Mouse (Mus musculus) thymus, adult 18-20 months (tissue): ENCODE data around the gene Gigyf2.
A peak's percentile ranks its signal among the peaks of the same experiment; 100 is the strongest.

Experiments
- DNase-seq, 2 experiments: peaks; one replicate each; pipeline ENCODE4 v3.0.0; 2022; ENCODE audit warnings: mixed read lengths in 2 of 2

Gene Gigyf2

GRCm38 (mm10) chr1:87321071-87321470, 5.7 kb upstream of the Gigyf2 start:
- DNase-seq = no peak

GRCm38 (mm10) chr1:87322778-87323177, 4.0 kb upstream of the Gigyf2 start:
- no peak for DNase-seq

GRCm38 (mm10) chr1:87324649-87325048, 2.1 kb upstream of the Gigyf2 start:
- no peak for DNase-seq

GRCm38 (mm10) chr1:87327165-87327861, 515 bp downstream of the Gigyf2 start:
- DNase-seq = peak; percentile 37 to 40

GRCm38 (mm10) chr1:87331774-87332173, 5.0 kb downstream of the Gigyf2 start:
- DNase-seq = no peak

- DNase-seq = no peak
Observed at GRCm38 (mm10) chr1:87350576-87350975, 23.8 kb downstream of the Gigyf2 start.

GRCm38 (mm10) chr1:87360276-87360675, 33.5 kb downstream of the Gigyf2 start:
- DNase-seq = no peak

GRCm38 (mm10) chr1:87378024-87378560, 51.3 kb downstream of the Gigyf2 start:
- no peak for DNase-seq

- DNase-seq = no peak
Observed at GRCm38 (mm10) chr1:87379919-87380318, 53.1 kb downstream of the Gigyf2 start.

GRCm38 (mm10) chr1:87381152-87381551, 54.4 kb downstream of the Gigyf2 start:
- no peak for DNase-seq

GRCm38 (mm10) chr1:87386436-87387092, 59.8 kb downstream of the Gigyf2 start:
- DNase-seq = no peak

GRCm38 (mm10) chr1:87393444-87394195, 66.8 kb downstream of the Gigyf2 start:
- no peak for DNase-seq

- DNase-seq = no peak
Observed at GRCm38 (mm10) chr1:87394594-87394993, 67.8 kb downstream of the Gigyf2 start, which contains the start of gene Kcnj13. Gene Kcnj13 (minus strand): TSS chr1:87394729.

- no peak for DNase-seq
Observed at GRCm38 (mm10) chr1:87396923-87397586, 70.3 kb downstream of the Gigyf2 start.

- DNase-seq = no peak
Observed at GRCm38 (mm10) chr1:87404710-87405109, 77.9 kb downstream of the Gigyf2 start.

- DNase-seq = no peak
Observed at GRCm38 (mm10) chr1:87406012-87406411, 79.2 kb downstream of the Gigyf2 start.

- DNase-seq = no peak
Observed at GRCm38 (mm10) chr1:87409380-87409779, 82.6 kb downstream of the Gigyf2 start.

- no peak for DNase-seq
Observed at GRCm38 (mm10) chr1:87418733-87419132, 91.9 kb downstream of the Gigyf2 start.

- DNase-seq = no peak
Observed at GRCm38 (mm10) chr1:87435125-87435524, 108.3 kb downstream of the Gigyf2 start.

GRCm38 (mm10) chr1:87436583-87436982, 109.8 kb downstream of the Gigyf2 start:
- DNase-seq = no peak

- peak in 1 of 2 experiments; percentile 11 for DNase-seq
Observed at GRCm38 (mm10) chr1:87447183-87448104, 120.6 kb downstream of the Gigyf2 start.

GRCm38 (mm10) chr1:87449432-87449831, 122.6 kb downstream of the Gigyf2 start:
- no peak for DNase-seq
